Mouse (Mus musculus): ENCODE measurements around the gene Gm45808. TPM values are rescaled to one million over a fixed set of nuclear protein-coding genes. Genes with fewer than 3 reads are reported as not detected.

The Gm45808 gene
- polyA plus RNA-seq, 1 experiment from 2014 or later: not detected

DNA sequence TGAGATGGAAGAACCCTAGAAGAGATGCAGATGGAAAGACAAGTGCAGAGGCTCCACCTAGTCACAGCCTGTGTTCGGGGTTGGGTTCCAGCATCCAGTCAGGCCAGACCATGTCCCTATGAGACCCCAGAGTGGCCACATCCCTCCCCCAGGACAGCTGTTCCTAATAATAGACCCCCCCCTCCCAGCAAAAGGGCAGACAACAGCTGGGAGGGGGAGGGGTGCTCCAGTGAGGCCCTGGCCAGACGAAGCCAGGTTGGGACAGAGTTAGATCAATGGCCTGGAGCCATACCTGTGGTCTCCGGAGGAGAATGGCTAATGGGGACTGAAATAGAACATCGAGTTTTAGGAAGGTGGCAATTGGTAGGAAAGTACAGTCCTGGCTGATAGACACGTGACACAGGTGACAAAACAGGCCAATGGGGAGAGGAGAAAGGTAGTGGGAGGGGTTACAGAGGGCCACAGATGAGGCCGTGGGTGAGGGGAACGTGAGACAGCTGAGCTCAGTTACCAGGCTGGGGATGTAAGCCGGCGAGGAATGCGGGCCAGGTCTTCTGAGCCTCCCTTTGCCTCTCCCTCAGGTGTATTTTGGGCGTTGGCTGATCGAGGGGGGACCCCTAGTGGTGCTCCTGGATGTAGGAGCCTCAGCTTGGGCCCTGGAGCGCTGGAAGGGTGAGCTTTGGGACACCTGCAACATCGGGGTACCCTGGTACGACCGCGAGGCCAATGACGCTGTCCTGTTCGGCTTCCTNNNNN is 48.9 kb downstream of the Gm45808 start, which contains the start of gene Ruvbl2:
Gene Ruvbl2, minus strand, starts transcription at position 576 of the 756 bp plus-strand sequence.
- Histone ChIP-seq H3K4me3 (ENCODE audit: low read depth, low read length) (no peak within 1 kb of the TSS), H3K4me2 (ENCODE audit: low read depth, low read length, severe bottlenecking) (no peak within 1 kb of the TSS), H3K27me3 (ENCODE audit: control insufficient read depth, insufficient read depth, low read length) (no peaks in the 10 kb centered on the region), H3K27ac (ENCODE audit: low read depth, low read length) (no peak within 1 kb of the TSS), H3K36me3 (ENCODE audit: control insufficient read depth, insufficient read depth, low read length) (no peaks in the 10 kb centered on the region), H3K9ac (ENCODE audit: low read length) (no peak within 1 kb of the TSS), H3K9me3 (ENCODE audit: control insufficient read depth, low read length) (no peaks in the 10 kb centered on the region), H3K4me1 (replicated peaks; ENCODE audit: control insufficient read depth, insufficient read depth, low read length) (peaks cover 16% of the 10 kb centered on the region)
- WGBS: 15% methylated on average over 19 of the region's 19 CpGs
- ATAC-seq (replicated peaks; ENCODE audit: low FRiP score) (no peak), DNase-seq (ENCODE audit: low spot score) (no peak)

DNA sequence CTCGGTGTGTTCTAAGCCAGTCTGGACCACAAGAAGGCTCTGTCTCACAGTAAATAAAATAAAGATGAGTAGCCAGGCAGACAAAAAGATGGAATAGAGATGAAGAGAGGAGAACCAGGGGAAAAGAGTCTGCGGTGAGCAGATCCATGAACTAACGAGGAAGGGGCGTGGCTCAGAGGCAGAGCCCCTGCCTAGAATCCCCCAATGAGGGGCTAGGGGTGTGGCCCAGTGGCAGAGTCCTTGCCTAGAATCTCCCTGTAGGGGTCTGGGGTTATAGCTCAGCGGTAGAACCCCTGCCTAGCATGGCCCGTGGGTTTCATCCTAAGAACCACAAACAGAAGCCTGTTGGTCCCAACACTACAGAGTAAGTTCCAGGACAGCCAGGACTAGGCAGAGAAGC is 49.6 kb downstream of the Gm45808 start:
- no peaks in the 10 kb centered on the region for H3K27me3 ChIP-seq (ENCODE audit: control insufficient read depth, insufficient read depth, low read length)
- ATAC-seq (replicated peaks; ENCODE audit: low FRiP score) (no peak), DNase-seq (ENCODE audit: low spot score) (no peak)
- H3K4me3 ChIP-seq (ENCODE audit: low read depth, low read length): no peak overlapping the region
- H3K4me2 ChIP-seq (ENCODE audit: low read depth, low read length, severe bottlenecking): no peak overlapping the region
- WGBS: 23% methylated on average over 6 of the region's 6 CpGs
- H3K27ac ChIP-seq (ENCODE audit: low read depth, low read length): no peak overlapping the region
- H3K36me3 ChIP-seq (ENCODE audit: control insufficient read depth, insufficient read depth, low read length): no peaks in the 10 kb centered on the region
- peaks cover 16% of the 10 kb centered on the region for H3K4me1 ChIP-seq (replicated peaks; ENCODE audit: control insufficient read depth, insufficient read depth, low read length)
- no peak overlapping the region for H3K9ac ChIP-seq (ENCODE audit: low read length)
- H3K9me3 ChIP-seq (ENCODE audit: control insufficient read depth, low read length): no peaks in the 10 kb centered on the region

DNA sequence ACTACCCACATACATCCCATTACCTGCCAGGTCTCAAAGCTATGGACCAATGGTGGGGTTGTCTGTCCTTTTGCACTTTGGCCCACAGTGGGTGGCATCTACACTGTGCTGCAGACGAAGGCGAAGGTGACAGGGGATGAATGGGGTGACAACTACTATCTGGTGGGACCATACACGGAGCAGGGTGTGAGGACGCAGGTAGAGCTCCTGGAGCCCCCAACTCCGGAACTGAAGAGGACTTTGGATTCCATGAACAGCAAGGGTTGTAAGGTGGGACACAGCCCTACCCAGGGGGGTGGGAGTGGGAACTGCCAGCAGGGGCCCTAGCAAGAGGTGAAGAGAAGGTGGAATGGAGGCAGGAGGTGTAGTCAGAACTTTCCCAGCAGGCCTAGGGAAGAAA is 50.2 kb downstream of the Gm45808 start:
- Histone ChIP-seq H3K4me2 (ENCODE audit: low read depth, low read length, severe bottlenecking) (no peak overlapping the region), H3K9me3 (ENCODE audit: control insufficient read depth, low read length) (no peaks in the 10 kb centered on the region), H3K36me3 (ENCODE audit: control insufficient read depth, insufficient read depth, low read length) (no peaks in the 10 kb centered on the region), H3K9ac (ENCODE audit: low read length) (no peak overlapping the region), H3K4me1 (replicated peaks; ENCODE audit: control insufficient read depth, insufficient read depth, low read length) (peaks cover 16% of the 10 kb centered on the region), H3K27me3 (ENCODE audit: control insufficient read depth, insufficient read depth, low read length) (no peaks in the 10 kb centered on the region), H3K4me3 (ENCODE audit: low read depth, low read length) (no peak overlapping the region), H3K27ac (ENCODE audit: low read depth, low read length) (no peak overlapping the region)
- WGBS: 89% methylated on average over 5 of the region's 5 CpGs
- ATAC-seq (replicated peaks; ENCODE audit: low FRiP score): no peak
- DNase-seq (ENCODE audit: low spot score): no peak

DNA sequence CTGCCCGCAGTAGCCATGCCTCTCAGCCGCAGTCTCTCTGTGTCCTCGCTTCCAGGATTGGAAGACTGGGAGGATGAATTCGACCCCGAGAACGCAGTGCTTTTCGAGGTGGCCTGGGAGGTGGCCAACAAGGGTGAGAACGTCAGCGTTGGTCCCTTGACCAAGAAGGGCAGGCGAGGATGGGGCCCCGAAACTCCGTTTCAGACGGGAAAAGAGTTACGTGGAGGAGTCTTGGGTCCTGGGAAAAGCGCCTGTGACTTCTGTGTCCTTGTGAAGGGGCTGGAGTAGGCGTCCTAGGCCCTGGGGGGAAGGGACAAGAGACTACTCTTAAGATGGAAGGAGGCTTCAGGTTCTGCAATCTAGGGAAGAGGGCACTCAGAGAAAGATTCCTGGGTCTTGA is 51.6 kb downstream of the Gm45808 start:
- Histone ChIP-seq H3K4me3 (ENCODE audit: low read depth, low read length) (peak overlapping the region; percentile 89), H3K27me3 (ENCODE audit: control insufficient read depth, insufficient read depth, low read length) (no peaks in the 10 kb centered on the region), H3K4me2 (ENCODE audit: low read depth, low read length, severe bottlenecking) (peak overlapping the region; percentile 69), H3K27ac (ENCODE audit: low read depth, low read length) (no peak overlapping the region), H3K9me3 (ENCODE audit: control insufficient read depth, low read length) (no peaks in the 10 kb centered on the region), H3K9ac (ENCODE audit: low read length) (peak overlapping the region; percentile 78), H3K4me1 (replicated peaks; ENCODE audit: control insufficient read depth, insufficient read depth, low read length) (peaks cover 16% of the 10 kb centered on the region), H3K36me3 (ENCODE audit: control insufficient read depth, insufficient read depth, low read length) (no peaks in the 10 kb centered on the region; the same call in 1 of the 2 replicates)
- 2% methylated on average over 16 of the region's 16 CpGs for WGBS
- no peak for DNase-seq (ENCODE audit: low spot score)
- ATAC-seq (replicated peaks; ENCODE audit: low FRiP score): no peak

DNA sequence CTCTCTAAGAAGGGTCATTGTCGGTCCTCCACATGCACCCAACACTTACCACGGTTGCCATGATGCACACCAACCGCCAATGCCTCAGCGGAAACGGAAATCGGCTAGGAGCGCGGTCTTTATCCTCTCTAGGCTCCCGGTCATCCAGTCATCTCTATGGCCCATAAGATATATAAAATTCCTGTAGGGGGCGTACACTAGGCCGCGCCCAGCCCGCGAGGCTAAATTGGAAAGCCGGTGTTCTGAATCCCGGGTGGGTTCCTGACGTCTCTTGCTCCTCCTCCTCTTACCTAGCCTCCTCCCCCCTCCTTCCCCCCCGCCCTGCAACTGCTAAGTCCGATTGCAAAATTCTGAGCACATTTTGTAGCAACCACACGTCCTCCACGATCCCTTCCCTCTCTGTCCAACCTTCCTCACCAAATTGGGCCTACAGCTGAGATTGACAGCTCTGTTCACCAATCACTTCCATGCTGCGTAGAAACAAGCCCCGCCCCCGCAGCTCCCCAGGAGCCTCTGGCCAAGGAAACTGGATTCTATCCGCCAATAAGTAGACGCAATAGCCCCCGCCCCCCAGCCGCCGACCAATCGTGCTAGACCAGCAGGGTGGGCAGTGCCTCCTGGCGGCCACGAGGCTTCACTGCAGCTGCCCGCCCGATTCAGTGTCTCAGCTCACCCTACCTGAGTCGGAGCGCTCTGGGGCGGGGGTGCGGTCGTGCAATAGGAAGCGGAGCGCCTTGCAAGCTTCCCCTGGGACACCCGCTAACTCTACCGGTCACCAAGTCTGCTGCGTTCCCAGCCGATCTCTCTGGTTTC is 52.2 kb downstream of the Gm45808 start, which contains the start of gene Gys1:
Gene Gys1, plus strand, starts transcription at position 642 of the 813 bp plus-strand sequence.
- ATAC-seq (replicated peaks; ENCODE audit: low FRiP score): peak; percentile 97
- Histone ChIP-seq H3K4me1 (replicated peaks; ENCODE audit: control insufficient read depth, insufficient read depth, low read length) (peaks cover 16% of the 10 kb centered on the region), H3K36me3 (ENCODE audit: control insufficient read depth, insufficient read depth, low read length) (no peaks in the 10 kb centered on the region; the same call in 1 of the 2 replicates)

DNA sequence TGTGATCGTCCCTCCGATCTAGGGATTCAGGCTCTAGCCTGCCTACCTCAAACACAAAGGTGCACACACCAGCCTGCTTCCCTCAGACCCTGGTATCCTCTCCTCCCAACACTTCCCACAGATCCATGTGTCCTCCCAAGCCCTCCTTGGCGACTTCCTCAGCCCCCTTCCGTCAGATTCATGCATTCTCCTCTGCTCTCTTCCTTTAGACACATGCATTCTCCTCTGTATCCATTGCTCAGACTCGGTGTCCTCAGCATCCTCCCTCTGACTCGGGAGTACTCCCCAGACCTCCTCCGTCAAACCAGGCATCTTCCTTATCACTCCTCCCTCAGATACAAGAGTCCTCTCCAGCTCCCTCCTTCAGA is 52.8 kb downstream of the Gm45808 start:
- peaks cover 1% of the 10 kb centered on the region; the same call in 1 of the 2 replicates for H3K36me3 ChIP-seq (ENCODE audit: control insufficient read depth, insufficient read depth, low read length)
- peaks cover 16% of the 10 kb centered on the region for H3K4me1 ChIP-seq (replicated peaks; ENCODE audit: control insufficient read depth, insufficient read depth, low read length)
- peak overlapping the region; percentile 85; the same call in 1 of the 2 replicates for H3K27ac ChIP-seq (ENCODE audit: low read depth, low read length)
- H3K27me3 ChIP-seq (ENCODE audit: control insufficient read depth, insufficient read depth, low read length): no peaks in the 10 kb centered on the region
- peak overlapping the region; percentile 77 for H3K4me2 ChIP-seq (ENCODE audit: low read depth, low read length, severe bottlenecking)
- peak overlapping the region; percentile 86 for H3K9ac ChIP-seq (ENCODE audit: low read length)
- H3K4me3 ChIP-seq (ENCODE audit: low read depth, low read length): peak overlapping the region; percentile 89
- H3K9me3 ChIP-seq (ENCODE audit: control insufficient read depth, low read length): no peaks in the 10 kb centered on the region
- no peak for DNase-seq (ENCODE audit: low spot score)
- ATAC-seq (replicated peaks; ENCODE audit: low FRiP score): no peak
- WGBS: 0% methylated on average over 7 of the region's 7 CpGs

More for the DNA sequence above, 52.2 kb downstream of the Gm45808 start, which contains the start of gene Gys1:
- Histone ChIP-seq H3K4me3 (ENCODE audit: low read depth, low read length) (peak within 1 kb of the TSS; percentile 89), H3K27ac (ENCODE audit: low read depth, low read length) (peak within 1 kb of the TSS; percentile 85), H3K9me3 (ENCODE audit: control insufficient read depth, low read length) (no peaks in the 10 kb centered on the region), H3K9ac (ENCODE audit: low read length) (peak within 1 kb of the TSS; percentile 86), H3K4me2 (ENCODE audit: low read depth, low read length, severe bottlenecking) (peak within 1 kb of the TSS; percentile 77), H3K27me3 (ENCODE audit: control insufficient read depth, insufficient read depth, low read length) (no peaks in the 10 kb centered on the region)
- WGBS: under 1% methylated on average over 44 of the region's 45 CpGs
- DNase-seq (ENCODE audit: low spot score): peak; percentile 100

DNA sequence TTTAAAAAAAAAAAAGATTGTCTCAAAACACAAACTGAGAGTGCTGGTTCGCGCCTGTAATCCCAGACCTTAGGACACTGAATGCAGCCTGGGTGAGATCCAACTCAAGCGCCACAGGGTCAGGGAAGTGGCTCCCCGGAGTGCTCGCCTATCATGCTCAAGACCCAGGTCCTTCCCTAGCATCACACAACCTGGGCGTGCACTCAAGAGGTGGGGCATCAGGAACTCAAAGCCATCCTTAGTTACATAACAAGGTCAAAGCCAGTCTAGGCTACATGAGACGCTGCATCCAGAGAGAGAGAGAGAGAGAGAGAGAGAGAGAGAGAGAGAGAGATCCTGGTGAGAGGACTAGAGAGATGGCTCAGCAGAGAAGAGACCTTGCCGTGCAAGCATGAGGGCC is 60.1 kb downstream of the Gm45808 start:
- no peak overlapping the region for H3K9ac ChIP-seq (ENCODE audit: low read length)
- no peaks in the 10 kb centered on the region for H3K4me1 ChIP-seq (replicated peaks; ENCODE audit: control insufficient read depth, insufficient read depth, low read length)

DNA sequence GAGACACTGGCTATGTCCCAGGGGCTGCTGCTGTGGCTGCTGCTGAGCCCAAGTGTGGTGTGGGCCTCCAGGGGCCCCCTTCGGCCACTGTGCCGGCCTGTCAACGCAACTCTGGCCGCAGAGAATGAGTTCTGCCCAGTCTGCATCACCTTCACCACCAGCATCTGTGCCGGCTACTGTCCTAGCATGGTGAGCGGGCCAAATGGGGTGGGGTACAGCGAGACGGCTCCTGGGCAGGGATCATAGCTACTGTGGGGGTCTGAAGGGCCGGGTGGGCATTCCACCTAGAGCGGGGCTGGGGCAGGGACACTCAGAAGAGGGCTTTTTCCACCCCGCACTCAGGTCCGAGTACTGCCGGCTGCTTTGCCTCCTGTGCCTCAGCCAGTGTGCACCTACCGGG is 65.4 kb downstream of the Gm45808 start:
- no peak overlapping the region for H3K9ac ChIP-seq (ENCODE audit: low read length)
- H3K4me3 ChIP-seq (ENCODE audit: low read depth, low read length): no peak overlapping the region
- no peaks in the 10 kb centered on the region for H3K4me1 ChIP-seq (replicated peaks; ENCODE audit: control insufficient read depth, insufficient read depth, low read length)
- WGBS: 85% methylated on average over 14 of the region's 14 CpGs
- no peak for DNase-seq (ENCODE audit: low spot score)
- H3K27ac ChIP-seq (ENCODE audit: low read depth, low read length): no peak overlapping the region
- peaks cover 34% of the 10 kb centered on the region for H3K27me3 ChIP-seq (ENCODE audit: control insufficient read depth, insufficient read depth, low read length)
- ATAC-seq (replicated peaks; ENCODE audit: low FRiP score): no peak
- H3K4me2 ChIP-seq (ENCODE audit: low read depth, low read length, severe bottlenecking): no peak overlapping the region
- peaks cover 30% of the 10 kb centered on the region; the same call in 1 of the 2 replicates for H3K36me3 ChIP-seq (ENCODE audit: control insufficient read depth, insufficient read depth, low read length)
- no peaks in the 10 kb centered on the region for H3K9me3 ChIP-seq (ENCODE audit: control insufficient read depth, low read length)

More for the DNA sequence above, 60.1 kb downstream of the Gm45808 start:
- H3K27me3 ChIP-seq (ENCODE audit: control insufficient read depth, insufficient read depth, low read length): no peaks in the 10 kb centered on the region
- no peak for DNase-seq (ENCODE audit: low spot score)
- no peak for ATAC-seq (replicated peaks; ENCODE audit: low FRiP score)
- H3K9me3 ChIP-seq (ENCODE audit: control insufficient read depth, low read length): no peaks in the 10 kb centered on the region
- no peak overlapping the region for H3K4me3 ChIP-seq (ENCODE audit: low read depth, low read length)
- H3K36me3 ChIP-seq (ENCODE audit: control insufficient read depth, insufficient read depth, low read length): peaks cover 32% of the 10 kb centered on the region; the same call in 1 of the 2 replicates
- H3K27ac ChIP-seq (ENCODE audit: low read depth, low read length): no peak overlapping the region
- 93% methylated on average over 8 of the region's 8 CpGs for WGBS
- no peak overlapping the region for H3K4me2 ChIP-seq (ENCODE audit: low read depth, low read length, severe bottlenecking)
